Mouse (Mus musculus) ovary, postnatal 14 days (tissue): ENCODE measurements around the gene Ogfod1.
A peak's percentile ranks its signal among the peaks of the same experiment; 100 is the strongest.

Experiments
- DNase-seq: peaks from one replicate; pipeline ENCODE4 v3.0.0; 2022; ENCODE audit warnings: low spot score

The Ogfod1 gene

GRCm38 (mm10) chr8:94076461-94077192 lies 39.6 kb downstream of the Ogfod1 start:
- no peak for DNase-seq

GRCm38 (mm10) chr8:94087964-94088363 lies 51.0 kb downstream of the Ogfod1 start:
- no peak for DNase-seq

- no peak for DNase-seq
Observed at GRCm38 (mm10) chr8:94089715-94090114, 52.7 kb downstream of the Ogfod1 start.

- DNase-seq: no peak
Observed at GRCm38 (mm10) chr8:94092848-94093247, 55.9 kb downstream of the Ogfod1 start.

- no peak for DNase-seq
Observed at GRCm38 (mm10) chr8:94094281-94094680, 57.3 kb downstream of the Ogfod1 start.

GRCm38 (mm10) chr8:94098081-94098974 lies 61.3 kb downstream of the Ogfod1 start, which contains the start of gene Bbs2:
Bbs2 (minus strand) TSS chr8:94098928.
- peak; percentile 93 for DNase-seq

- no peak for DNase-seq
Observed at GRCm38 (mm10) chr8:94098996-94099395, 62.0 kb downstream of the Ogfod1 start.

- DNase-seq: peak; percentile 37
Observed at GRCm38 (mm10) chr8:94104146-94104545, 67.1 kb downstream of the Ogfod1 start.

GRCm38 (mm10) chr8:94107871-94108270 lies 70.9 kb downstream of the Ogfod1 start:
- DNase-seq: peak; percentile 43

GRCm38 (mm10) chr8:94109396-94109795 lies 72.4 kb downstream of the Ogfod1 start:
- no peak for DNase-seq

GRCm38 (mm10) chr8:94109835-94110234 lies 72.8 kb downstream of the Ogfod1 start:
- no peak for DNase-seq

- no peak for DNase-seq
Observed at GRCm38 (mm10) chr8:94110526-94111177, 73.7 kb downstream of the Ogfod1 start.

- no peak for DNase-seq
Observed at GRCm38 (mm10) chr8:94113435-94113834, 76.4 kb downstream of the Ogfod1 start.

GRCm38 (mm10) chr8:94113972-94114371 lies 77.0 kb downstream of the Ogfod1 start:
- no peak for DNase-seq
